Mouse (Mus musculus) cerebral cortex, adult 2 months (tissue): Measurements from ENCODE around the gene Top3b.

Source experiments
- WGBS: fragments of 180-500 bp; shearing (Covaris S2); methylation state at CpG from one replicate; pipeline ENCODE4 v1.1.7; 2018; 5-methylcytosine and 5-hydroxymethylcytosine counted together

The Top3b gene

DNA sequence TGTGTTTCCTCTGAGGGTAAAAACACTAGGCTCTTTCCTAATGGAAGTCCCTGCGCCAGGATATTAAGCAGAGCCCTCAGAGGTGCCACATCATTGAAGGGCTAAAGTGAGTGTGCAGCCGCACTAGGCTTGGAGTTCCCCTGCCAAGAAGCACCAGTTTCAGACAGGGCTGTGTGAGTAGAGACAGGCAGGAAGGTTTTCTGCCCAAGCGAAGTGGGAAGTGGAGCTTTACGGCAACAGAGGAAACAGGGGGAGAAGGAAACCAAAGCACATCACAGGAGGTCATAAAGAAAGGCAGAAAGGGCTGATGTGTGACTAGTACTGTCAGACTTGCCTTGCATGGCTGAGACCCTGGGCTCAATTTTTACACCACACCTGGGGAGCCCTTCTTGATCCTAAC is 31.8 kb downstream of the Top3b start:
- WGBS, result 66% methylated on average over 4 of the region's 4 CpGs

DNA sequence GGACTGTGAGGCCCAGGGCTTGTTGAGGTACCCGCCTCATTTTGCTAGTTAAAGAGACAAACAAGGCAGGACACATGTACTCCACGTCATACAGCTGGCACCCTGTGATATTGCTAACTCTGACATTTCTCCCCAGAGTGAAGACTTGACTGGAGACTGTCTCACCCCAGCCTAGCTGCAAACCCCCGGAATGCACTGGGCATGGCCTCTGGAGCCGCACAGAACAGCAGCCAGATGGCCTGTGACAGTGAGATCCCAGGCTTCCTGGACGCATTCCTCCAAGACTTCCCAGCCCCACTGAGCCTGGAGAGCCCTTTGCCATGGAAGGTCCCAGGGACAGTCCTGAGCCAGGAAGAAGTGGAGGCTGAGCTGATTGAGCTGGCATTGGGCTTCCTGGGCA is 32.7 kb downstream of the Top3b start:
- WGBS, result 82% methylated on average over 5 of the region's 5 CpGs

DNA sequence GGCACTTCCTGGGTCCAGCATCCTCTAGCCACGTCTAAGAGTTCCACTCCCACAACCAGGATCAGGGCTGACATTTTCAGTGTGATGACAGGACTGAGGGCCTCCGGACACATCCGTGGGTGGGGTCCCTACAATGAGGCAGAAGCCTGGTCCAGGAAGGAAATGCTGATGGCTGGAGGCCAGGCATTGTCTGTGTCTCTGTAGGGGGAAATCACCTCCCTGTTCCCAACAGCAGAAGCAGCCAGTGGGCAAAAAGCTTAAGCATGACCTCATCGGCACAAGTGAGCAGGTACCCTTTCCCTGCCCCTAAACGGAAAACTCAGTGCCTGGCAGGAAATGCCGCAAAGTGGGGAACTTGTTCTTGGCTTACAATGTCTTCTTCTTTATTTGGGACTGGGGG is 37.3 kb downstream of the Top3b start:
- WGBS, result 63% methylated on average over 6 of the region's 6 CpGs

DNA sequence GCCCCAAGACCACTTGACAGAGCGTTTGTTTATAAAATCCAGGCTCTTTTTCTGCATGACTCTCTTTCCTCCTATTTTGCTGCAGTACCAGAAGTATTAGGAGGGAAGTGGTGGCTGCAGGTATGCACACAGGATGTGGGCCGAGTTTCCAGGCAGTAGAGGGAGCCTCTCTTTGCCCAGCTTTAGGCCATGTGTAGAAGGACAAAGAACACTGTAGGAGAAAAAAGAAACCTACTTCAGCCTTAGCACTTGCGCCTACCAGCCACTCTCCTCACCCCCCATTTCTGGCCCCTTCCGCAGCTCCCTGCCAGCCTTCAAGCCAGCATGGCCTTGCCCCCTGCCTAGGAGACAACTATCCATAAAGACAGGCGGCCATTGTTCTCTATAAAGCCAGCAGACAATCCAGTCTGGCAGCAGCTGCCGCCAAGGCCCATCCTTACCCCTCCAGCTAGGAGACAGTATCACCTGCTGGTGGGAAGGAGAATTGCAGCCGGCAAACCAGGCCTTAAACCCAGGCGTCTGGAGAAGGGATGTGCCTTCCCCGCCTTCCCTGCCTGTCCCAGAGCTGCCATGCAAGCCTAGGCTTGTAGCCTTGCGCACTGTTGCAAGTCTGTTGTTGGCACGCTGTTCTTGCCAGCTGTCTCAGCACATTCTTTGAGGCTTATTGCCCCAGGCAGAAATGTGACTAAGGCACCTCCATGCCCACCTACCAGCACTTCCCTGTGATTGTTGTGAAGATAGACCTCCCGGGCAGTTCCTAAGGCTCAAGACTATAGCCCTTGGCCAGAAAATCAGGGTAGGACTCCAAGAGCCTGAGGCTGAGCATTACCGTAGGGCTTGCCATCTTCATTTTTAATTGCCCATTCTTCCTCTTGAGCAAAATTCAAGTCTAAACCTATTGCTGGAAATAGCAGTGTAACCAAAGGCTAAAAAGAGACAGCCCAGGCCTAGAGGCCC is 41.4 kb downstream of the Top3b start:
- WGBS, result 33% methylated on average over 13 of the region's 13 CpGs

DNA sequence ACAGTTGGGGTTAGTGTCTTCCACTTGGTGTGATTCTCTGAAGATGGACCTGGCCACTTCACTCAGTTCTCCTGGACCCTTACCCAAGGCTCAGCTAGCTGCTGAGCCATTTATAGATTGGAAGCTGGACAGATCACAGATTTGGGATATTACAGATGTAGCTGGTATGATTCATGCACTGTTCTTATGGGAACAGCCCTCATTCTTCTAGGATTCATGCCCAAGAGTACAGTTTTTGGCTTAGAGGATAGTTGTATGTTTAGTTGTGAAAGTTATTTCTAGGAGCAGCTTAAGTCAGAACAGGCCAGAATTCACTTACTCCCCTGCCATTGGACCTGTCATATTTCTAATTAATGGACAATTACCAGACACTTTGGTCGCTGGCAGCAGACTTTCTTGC is 42.9 kb downstream of the Top3b start:
- WGBS, result 57% methylated on average over 1 of the region's 1 CpGs

DNA sequence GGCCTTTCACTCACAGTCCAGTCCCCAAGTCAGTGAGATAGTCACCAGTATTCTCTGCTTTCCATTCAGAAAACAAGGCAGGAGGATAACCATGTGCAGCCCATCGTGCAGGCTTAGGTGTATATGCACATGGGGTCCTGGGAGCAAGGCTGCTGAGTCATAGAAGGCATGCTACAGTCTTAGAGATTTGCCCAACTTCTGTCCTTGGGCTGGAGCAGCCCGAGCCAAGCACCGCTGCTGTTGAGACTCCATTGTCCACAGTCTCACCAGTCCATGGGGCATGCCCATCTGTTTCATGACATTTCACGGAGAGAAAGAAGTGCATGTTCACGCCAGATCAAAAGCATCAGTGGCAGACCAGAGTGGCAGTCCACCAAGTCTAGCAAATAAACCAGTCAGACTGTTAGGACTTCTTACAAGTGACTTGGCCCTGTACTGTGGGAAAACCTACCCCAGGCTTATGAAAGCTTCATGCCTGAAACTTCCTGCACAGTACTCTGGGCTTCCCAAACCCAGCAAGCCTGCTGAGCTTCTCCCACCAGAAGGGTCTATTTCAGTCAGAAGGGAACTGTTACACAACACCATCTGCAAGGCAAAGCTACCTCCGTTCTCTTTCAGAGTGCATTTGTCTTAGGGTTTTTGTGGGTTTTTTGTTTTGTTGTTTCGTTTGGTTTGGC is 48.0 kb downstream of the Top3b start:
- WGBS, result 45% methylated on average over 7 of the region's 7 CpGs

DNA sequence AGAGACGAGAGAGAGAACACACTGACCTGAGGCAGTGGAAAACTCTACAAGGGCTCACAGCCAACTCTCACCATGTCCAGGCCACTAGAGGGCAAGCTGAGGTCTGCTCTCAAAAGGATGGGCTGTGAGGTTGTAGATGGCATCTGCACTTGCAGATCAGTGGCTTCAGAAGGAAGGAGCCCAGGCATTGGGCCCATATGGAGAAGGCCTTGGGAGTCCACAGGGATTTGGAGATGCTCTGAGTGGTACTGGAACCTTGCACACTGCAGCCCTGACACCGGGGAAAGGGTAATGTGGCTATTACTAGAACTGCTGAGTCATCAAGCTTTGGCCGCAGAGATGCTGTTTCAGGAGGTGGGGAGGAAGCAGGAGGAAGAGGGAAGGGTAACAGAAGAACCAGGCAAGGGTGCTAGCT is 50.5 kb downstream of the Top3b start:
- 33% methylated on average over 3 of the region's 3 CpGs for WGBS

DNA sequence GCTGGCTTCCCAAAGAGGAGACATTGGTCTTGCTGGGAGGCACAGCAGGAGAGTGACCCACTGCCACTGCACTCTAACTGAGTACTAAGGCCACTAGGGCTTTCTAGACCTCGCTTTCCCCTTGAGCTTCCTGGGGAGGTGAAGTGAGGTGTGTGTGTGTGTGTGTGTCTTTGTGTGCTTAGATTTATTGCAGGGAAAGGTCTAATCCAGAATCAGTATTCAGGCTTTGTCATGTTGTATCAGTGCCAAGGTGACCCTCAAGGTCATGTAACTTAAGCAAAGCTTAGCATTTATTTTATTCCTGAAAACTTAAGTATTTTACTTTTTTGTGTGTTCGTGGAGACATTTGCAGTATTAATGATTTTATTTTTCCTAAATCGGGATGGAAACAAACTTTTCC is 53.9 kb downstream of the Top3b start:
- 95% methylated on average over 3 of the region's 3 CpGs for WGBS

DNA sequence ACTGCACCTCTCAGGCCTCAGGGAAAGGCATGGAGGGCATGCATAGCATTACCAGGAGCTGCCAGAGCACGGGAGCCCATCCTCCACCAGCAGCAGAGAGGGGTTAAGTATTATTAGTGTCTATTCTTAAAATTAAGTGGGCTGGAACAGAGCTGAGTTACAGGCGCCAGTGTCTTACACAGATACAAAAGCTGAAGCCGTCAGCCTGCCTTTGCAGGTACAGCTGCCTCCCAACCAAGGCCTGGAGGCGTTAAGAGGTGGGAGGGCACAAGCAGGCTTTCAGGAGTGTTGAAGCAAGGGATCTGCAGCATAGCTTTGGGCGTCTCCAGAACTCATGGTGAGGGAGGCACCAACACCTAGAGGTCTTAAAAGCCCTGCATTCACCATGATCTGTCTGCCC is 56.0 kb downstream of the Top3b start:
- 37% methylated on average over 5 of the region's 5 CpGs for WGBS

DNA sequence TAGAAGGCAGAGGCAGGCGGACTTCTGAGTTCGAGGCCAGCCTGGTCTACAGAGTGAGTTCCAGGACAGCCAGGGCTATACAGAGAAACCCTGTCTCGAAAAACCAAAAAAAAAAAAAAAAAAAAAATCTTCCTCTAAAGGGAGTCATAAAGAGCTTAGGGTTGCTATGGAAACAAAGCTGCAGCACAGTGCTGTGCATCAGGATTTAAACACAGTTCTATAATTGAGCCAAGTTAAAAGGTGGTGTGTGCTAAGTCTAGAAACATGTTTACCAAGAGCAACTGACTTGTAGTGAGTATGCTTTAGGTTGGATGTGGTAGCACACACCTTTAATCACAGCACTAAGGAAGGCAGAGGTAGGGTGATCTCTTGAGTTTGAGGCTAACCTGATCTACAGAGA is 58.4 kb downstream of the Top3b start:
- 37% methylated on average over 3 of the region's 3 CpGs for WGBS

DNA sequence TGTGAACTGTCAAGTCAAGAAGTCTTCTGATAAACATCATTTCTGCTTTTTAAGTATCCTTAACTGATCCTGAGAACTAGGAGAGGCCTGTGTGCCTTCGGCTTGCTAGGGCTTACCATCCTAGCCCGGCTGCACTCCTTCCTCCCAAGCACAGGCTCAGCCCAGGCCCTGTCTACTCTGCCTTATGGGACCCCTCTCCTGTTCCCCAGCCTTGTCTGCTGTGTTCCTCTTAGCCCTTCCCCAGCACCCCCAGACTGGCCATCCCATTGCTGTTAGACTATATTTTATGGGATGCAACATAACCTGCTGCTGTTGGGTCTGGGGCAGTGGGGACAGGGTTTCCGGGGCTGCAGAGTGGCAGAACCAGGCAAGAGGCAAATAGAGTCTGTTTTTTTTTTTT is 59.8 kb downstream of the Top3b start:
- 60% methylated on average over 3 of the region's 3 CpGs for WGBS

DNA sequence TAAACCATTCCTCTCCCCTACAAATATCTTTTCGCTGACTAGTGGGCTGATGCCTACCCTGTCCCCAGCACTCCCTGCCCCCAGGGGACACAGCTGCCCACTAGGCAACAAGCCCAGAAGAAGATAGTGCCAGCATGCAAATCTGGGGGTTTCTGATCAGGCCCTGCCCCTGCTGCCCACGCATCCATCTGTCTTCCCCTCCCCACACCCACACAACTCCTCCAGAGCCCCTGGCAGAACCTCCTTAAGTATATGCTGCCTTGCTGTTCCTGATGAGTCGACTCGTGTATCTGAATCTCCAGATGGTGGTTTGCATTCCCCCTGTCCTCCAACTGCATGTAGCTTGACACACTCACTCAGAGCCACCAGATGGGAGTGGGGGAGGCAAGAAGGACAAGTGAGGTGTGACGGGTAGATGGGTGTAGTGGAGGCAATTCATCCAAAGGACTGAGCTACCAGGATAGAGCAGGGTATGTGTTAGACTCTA is 60.3 kb downstream of the Top3b start:
- WGBS, result 26% methylated on average over 5 of the region's 5 CpGs

DNA sequence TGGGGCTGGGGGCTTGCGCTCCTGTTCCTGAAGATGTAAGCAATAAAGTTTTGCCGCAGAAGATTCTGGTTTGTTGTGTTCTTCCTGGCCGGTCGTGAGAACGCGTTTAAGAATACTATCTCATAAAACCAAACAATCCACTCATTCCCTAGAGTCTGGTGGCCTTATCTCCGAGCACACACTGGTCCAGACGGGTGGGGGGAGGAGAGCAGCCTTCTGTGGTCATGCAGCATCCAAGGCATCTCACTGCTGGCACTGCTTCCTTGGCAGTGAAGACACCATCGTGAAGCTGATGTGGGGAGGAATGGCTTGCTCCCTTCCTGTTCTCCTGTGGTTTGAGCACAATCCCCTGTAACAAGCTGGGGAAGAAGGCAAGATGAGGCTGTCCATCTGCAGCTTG is 69.0 kb downstream of the Top3b start:
- WGBS, result 83% methylated on average over 9 of the region's 9 CpGs

DNA sequence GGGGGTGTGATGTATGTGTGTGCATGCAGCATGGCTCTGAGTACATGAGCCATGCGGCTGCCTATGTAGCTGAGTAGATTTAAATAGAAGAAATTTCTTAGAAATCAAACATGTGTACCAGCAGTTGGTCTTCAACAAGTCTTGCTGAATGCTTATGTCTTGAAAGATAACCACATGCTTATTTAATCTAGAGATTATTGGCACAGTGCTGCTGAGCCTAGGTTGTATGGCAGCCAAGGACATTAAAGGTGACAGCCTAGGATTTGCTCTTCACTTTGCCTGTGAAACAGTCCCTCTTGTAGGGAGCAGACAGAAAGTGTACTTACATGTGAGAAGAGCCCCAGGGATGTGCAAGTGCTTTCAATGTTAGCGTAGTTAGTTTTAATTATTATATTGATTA is 70.5 kb downstream of the Top3b start:
- WGBS, result 74% methylated on average over 2 of the region's 2 CpGs
